Mouse (Mus musculus) neutrophil, adult 83 days (primary cell): ENCODE data around the gene 1190007I07Rik. TPM values are rescaled to one million over a fixed set of nuclear protein-coding genes. Genes with fewer than 3 reads are reported as not detected.

Experiments used
- total RNA-seq, 2 experiments: library from RNA; stranded (reverse); gene quantifications; one replicate each; pipeline ENCODE4 v1.2.4; 2023

Gene 1190007I07Rik
- total RNA-seq, result 1 to 10 TPM; 6.4 to 7.3 TPM

DNA sequence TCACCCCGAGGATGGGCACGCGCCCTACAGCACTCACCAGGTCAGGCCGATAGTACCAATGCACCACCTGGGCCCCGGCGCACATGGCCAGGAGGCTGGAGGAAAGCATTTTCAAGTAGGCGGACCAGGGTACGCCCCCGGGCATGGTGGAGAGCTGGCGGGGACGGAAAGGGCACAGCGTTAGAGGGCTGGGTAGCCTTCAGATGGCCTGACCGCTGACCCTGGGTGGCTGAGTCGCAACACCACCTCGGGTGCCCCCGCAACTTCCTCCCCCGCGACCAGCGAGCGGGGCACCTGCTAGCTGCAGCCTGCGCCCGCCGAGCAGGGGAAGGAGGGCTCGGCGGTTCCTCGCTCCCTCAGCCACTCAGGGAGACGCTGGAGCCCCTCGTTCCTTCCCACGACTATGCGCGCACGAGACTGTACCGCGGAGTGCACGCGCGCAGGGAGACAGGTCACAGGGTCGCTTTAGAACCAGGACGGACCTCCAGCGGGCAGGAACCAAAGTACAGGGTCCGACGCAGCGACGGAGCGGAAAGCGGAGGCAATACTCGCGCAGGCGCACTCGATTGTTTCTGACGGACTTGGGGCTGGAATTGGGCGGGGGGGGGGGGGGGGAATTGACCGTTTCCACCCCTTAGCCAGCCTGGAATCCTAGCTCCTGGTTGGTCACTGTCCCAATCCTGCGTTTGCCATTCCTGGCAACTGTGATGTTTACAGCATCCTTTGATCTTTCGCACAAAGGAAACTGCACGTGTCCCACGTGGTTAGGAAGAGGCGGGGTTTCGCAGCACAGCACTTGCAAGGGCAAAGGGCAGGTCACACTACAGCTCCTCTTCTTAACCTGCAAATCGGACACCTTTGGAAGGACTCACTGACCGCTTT, at the start of gene 1190007I07Rik:
1190007I07Rik (minus strand) TSS at position 558 of the 882 bp plus-strand sequence.

DNA sequence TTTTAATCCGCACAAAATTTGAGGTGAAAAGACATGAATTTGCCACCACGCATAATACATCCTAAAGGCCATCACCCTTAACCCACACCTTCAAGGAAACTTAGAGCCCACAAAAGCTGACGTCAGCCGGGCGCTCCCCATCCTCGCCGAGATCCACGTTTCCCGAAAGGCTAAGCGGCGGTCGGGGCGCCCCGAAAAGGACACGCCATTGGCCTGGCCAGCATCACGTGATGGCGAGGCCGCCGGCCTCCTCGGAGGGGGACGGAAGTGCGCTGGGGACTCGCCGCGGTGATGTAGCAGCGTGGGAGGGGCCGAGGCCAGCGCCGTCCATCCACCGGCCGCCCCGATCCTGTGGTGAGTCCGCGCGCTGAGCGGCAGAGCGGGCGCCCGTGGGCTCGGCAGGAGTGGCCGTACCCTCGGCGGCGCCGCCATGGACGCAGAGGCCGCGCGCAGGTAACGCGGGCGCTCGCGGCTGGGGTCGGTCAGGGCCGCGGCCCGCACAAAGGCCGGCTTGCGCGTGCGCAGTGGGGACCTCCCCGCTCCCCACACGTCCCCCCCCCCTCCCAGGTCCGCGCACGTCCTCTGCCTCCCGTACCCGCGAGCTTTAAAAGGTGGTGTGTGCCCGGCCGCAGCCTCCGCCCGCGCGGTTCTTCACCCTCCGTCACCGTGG, 6.7 kb upstream of the 1190007I07Rik start, which contains the start of gene Tdg:
Tdg (plus strand) TSS at position 243 of the 670 bp plus-strand sequence.

Other genes with a start within 250 kb of the 1190007I07Rik start
- gene Gm1553, start 130.6 kb downstream of the 1190007I07Rik start, total RNA-seq, result not detected
- gene Tdg, start 6.6 kb upstream of the 1190007I07Rik start, total RNA-seq, result 10 to 100 TPM; 30.1 to 30.9 TPM
- under 1 TPM; 0.55 to 0.70 TPM for gene Glt8d2, start 67.4 kb upstream of the 1190007I07Rik start, total RNA-seq
- gene Hcfc2, start 72.9 kb upstream of the 1190007I07Rik start, total RNA-seq, result 10 to 100 TPM; 22.0 to 28.0 TPM
- 10 to 100 TPM; 25.7 to 28.5 TPM for gene Nfyb, start 140.9 kb upstream of the 1190007I07Rik start, total RNA-seq
- 10 to 100 TPM; 46.2 TPM for gene Txnrd1, start 210.7 kb upstream of the 1190007I07Rik start, total RNA-seq
- gene Eid3, start 243.4 kb upstream of the 1190007I07Rik start, total RNA-seq, result 10 to 100 TPM in 1 of 2 experiments, 1 to 10 TPM in 1; 8.5 to 10.7 TPM